Mouse (Mus musculus): ENCODE data around the gene Gm4756.

- TF ChIP-seq POLR2A (IDR thresholded peaks at IDR 0.05; ENCODE audit: control insufficient read depth, extremely low read depth, insufficient read depth, low read length, poor library complexity) (no peak), CTCF (IDR thresholded peaks at IDR 0.05; ENCODE audit: borderline replicate concordance, control insufficient read depth, extremely low read depth, insufficient read depth, low read length, poor library complexity) (no peak)
Measured at GRCm38 (mm10) chr12:72682511-72683282, 33.2 kb upstream of the Gm4756 start.
